Mouse (Mus musculus): ENCODE data around the gene Rac1. TPM values are rescaled to one million over a fixed set of nuclear protein-coding genes. Genes with fewer than 3 reads are reported as not detected.
"Not testable (repeated sequence)": the region's sequence is repeated elsewhere in the genome, so short reads cannot be mapped to it uniquely, and the experiment has no call there.

Rac1 gene
- polyA plus RNA-seq (2014; fragmentation: Nextera tagmentation; extraction: Ambion mirVana): 468 and 518 TPM in 2 replicates

- H3K9ac ChIP-seq (replicated peaks; ENCODE audit: low read depth, low read length): peak within 1 kb of the TSS; percentile 100
- under 1% methylated on average over 98 of the region's 105 CpGs for WGBS
- ATAC-seq (ENCODE audit: insufficient number of reproducible peaks, insufficient read depth, low FRiP score, low read depth): peak; percentile 95
Measured at GRCm38 (mm10) chr5:143527486-143528307, at the start of gene Rac1. Gene Rac1 (minus strand): TSS chr5:143528036.

GRCm38 (mm10) chr5:143574261-143575178, 46.7 kb upstream of the Rac1 start:
- no peaks in the 10 kb centered on the region for H3K36me3 ChIP-seq (ENCODE audit: control insufficient read depth, insufficient read depth, low read length)
- H3K9ac ChIP-seq (replicated peaks; ENCODE audit: low read depth, low read length): no peak overlapping the region
- peak overlapping the region; percentile 66; the same call in 1 of the 2 replicates for H3K27ac ChIP-seq (ENCODE audit: low read length)
- H3K4me3 ChIP-seq (ENCODE audit: low read depth, low read length): no peak overlapping the region
- no peaks in the 10 kb centered on the region for H3K27me3 ChIP-seq (ENCODE audit: control insufficient read depth, insufficient read depth, low read length)
- no peaks in the 10 kb centered on the region for H3K9me3 ChIP-seq (ENCODE audit: control insufficient read depth, low read depth, low read length)
- 0 out of 2 replicates have a peak, but pooled peaks cover 2% of the 10 kb centered on the region for H3K4me1 ChIP-seq (ENCODE audit: control insufficient read depth, insufficient read depth, low read length)
- 49% methylated on average over 19 of the region's 19 CpGs for WGBS
- peak; percentile 64 for ATAC-seq (ENCODE audit: insufficient number of reproducible peaks, insufficient read depth, low FRiP score, low read depth)
- no peak overlapping the region for H3K4me2 ChIP-seq (replicated peaks; ENCODE audit: low read depth, low read length)

More at GRCm38 (mm10) chr5:143527486-143528307, at the start of gene Rac1:
- H3K27ac ChIP-seq (ENCODE audit: low read length): peak within 1 kb of the TSS; percentile 99
- peak within 1 kb of the TSS; percentile 97 for H3K4me3 ChIP-seq (ENCODE audit: low read depth, low read length)
- no peaks in the 10 kb centered on the region for H3K27me3 ChIP-seq (ENCODE audit: control insufficient read depth, insufficient read depth, low read length)
- peaks cover 20% of the 10 kb centered on the region for H3K4me1 ChIP-seq (ENCODE audit: control insufficient read depth, insufficient read depth, low read length)
- H3K36me3 ChIP-seq (ENCODE audit: control insufficient read depth, insufficient read depth, low read length): no peaks in the 10 kb centered on the region
- H3K9me3 ChIP-seq (ENCODE audit: control insufficient read depth, low read depth, low read length): no peaks in the 10 kb centered on the region
- H3K4me2 ChIP-seq (replicated peaks; ENCODE audit: low read depth, low read length): peak within 1 kb of the TSS; percentile 79

GRCm38 (mm10) chr5:143573067-143573466, 45.2 kb upstream of the Rac1 start:
- Histone ChIP-seq H3K4me1 (ENCODE audit: control insufficient read depth, insufficient read depth, low read length) (0 out of 2 replicates have a peak, but pooled peaks cover 2% of the 10 kb centered on the region), H3K4me3 (ENCODE audit: low read depth, low read length) (no peak overlapping the region), H3K36me3 (ENCODE audit: control insufficient read depth, insufficient read depth, low read length) (no peaks in the 10 kb centered on the region), H3K27ac (ENCODE audit: low read length) (no peak overlapping the region), H3K27me3 (ENCODE audit: control insufficient read depth, insufficient read depth, low read length) (no peaks in the 10 kb centered on the region), H3K4me2 (replicated peaks; ENCODE audit: low read depth, low read length) (no peak overlapping the region), H3K9ac (replicated peaks; ENCODE audit: low read depth, low read length) (no peak overlapping the region), H3K9me3 (ENCODE audit: control insufficient read depth, low read depth, low read length) (no peaks in the 10 kb centered on the region)
- no peak for ATAC-seq (ENCODE audit: insufficient number of reproducible peaks, insufficient read depth, low FRiP score, low read depth)
- 90% methylated on average over 4 of the region's 4 CpGs for WGBS

- Histone ChIP-seq H3K27me3 (ENCODE audit: control insufficient read depth, insufficient read depth, low read length) (no peaks in the 10 kb centered on the region), H3K4me1 (ENCODE audit: control insufficient read depth, insufficient read depth, low read length) (0 out of 2 replicates have a peak, but pooled peaks cover 2% of the 10 kb centered on the region), H3K4me3 (ENCODE audit: low read depth, low read length) (no peak overlapping the region), H3K36me3 (ENCODE audit: control insufficient read depth, insufficient read depth, low read length) (no peaks in the 10 kb centered on the region), H3K27ac (ENCODE audit: low read length) (no peak overlapping the region), H3K9ac (replicated peaks; ENCODE audit: low read depth, low read length) (no peak overlapping the region), H3K4me2 (replicated peaks; ENCODE audit: low read depth, low read length) (no peak overlapping the region), H3K9me3 (ENCODE audit: control insufficient read depth, low read depth, low read length) (no peaks in the 10 kb centered on the region)
- 64% methylated on average over 5 of the region's 5 CpGs for WGBS
- ATAC-seq (ENCODE audit: insufficient number of reproducible peaks, insufficient read depth, low FRiP score, low read depth): no peak; the same call in 1 of the 2 replicates
Measured at GRCm38 (mm10) chr5:143572195-143572594, 44.4 kb upstream of the Rac1 start.

- WGBS: 20% methylated on average over 6 of the region's 6 CpGs
- no peaks in the 10 kb centered on the region for H3K4me1 ChIP-seq (ENCODE audit: control insufficient read depth, insufficient read depth, low read length)
- peaks cover 2% of the 10 kb centered on the region; the same call in 1 of the 2 replicates for H3K36me3 ChIP-seq (ENCODE audit: control insufficient read depth, insufficient read depth, low read length)
- H3K9ac ChIP-seq (replicated peaks; ENCODE audit: low read depth, low read length): no peak overlapping the region
- no peaks in the 10 kb centered on the region for H3K27me3 ChIP-seq (ENCODE audit: control insufficient read depth, insufficient read depth, low read length)
- H3K4me2 ChIP-seq (replicated peaks; ENCODE audit: low read depth, low read length): no peak overlapping the region
- no peak overlapping the region for H3K27ac ChIP-seq (ENCODE audit: low read length)
- no peak overlapping the region for H3K4me3 ChIP-seq (ENCODE audit: low read depth, low read length)
- H3K9me3 ChIP-seq (ENCODE audit: control insufficient read depth, low read depth, low read length): no peaks in the 10 kb centered on the region
- no peak for ATAC-seq (ENCODE audit: insufficient number of reproducible peaks, insufficient read depth, low FRiP score, low read depth)
Measured at GRCm38 (mm10) chr5:143567860-143568259, 40.0 kb upstream of the Rac1 start.

- 91% methylated on average over 5 of the region's 5 CpGs for WGBS
- H3K27ac ChIP-seq (ENCODE audit: low read length): no peak overlapping the region
- H3K27me3 ChIP-seq (ENCODE audit: control insufficient read depth, insufficient read depth, low read length): no peaks in the 10 kb centered on the region
- no peak overlapping the region for H3K4me3 ChIP-seq (ENCODE audit: low read depth, low read length)
- no peaks in the 10 kb centered on the region for H3K9me3 ChIP-seq (ENCODE audit: control insufficient read depth, low read depth, low read length)
- H3K4me2 ChIP-seq (replicated peaks; ENCODE audit: low read depth, low read length): no peak overlapping the region
- H3K4me1 ChIP-seq (ENCODE audit: control insufficient read depth, insufficient read depth, low read length): no peaks in the 10 kb centered on the region
- ATAC-seq (ENCODE audit: insufficient number of reproducible peaks, insufficient read depth, low FRiP score, low read depth): no peak
- peaks cover 2% of the 10 kb centered on the region; the same call in 1 of the 2 replicates for H3K36me3 ChIP-seq (ENCODE audit: control insufficient read depth, insufficient read depth, low read length)
- no peak overlapping the region for H3K9ac ChIP-seq (replicated peaks; ENCODE audit: low read depth, low read length)
Measured at GRCm38 (mm10) chr5:143567258-143567670, 39.4 kb upstream of the Rac1 start.

GRCm38 (mm10) chr5:143566804-143567203, 39.0 kb upstream of the Rac1 start:
- not testable (repeated sequence) for ATAC-seq (ENCODE audit: insufficient number of reproducible peaks, insufficient read depth, low FRiP score, low read depth); H3K4me3 ChIP-seq (ENCODE audit: low read depth, low read length); H3K36me3 ChIP-seq (ENCODE audit: control insufficient read depth, insufficient read depth, low read length); H3K27ac ChIP-seq (ENCODE audit: low read length); H3K9ac ChIP-seq (replicated peaks; ENCODE audit: low read depth, low read length); H3K9me3 ChIP-seq (ENCODE audit: control insufficient read depth, low read depth, low read length); H3K4me1 ChIP-seq (ENCODE audit: control insufficient read depth, insufficient read depth, low read length); H3K4me2 ChIP-seq (replicated peaks; ENCODE audit: low read depth, low read length); H3K27me3 ChIP-seq (ENCODE audit: control insufficient read depth, insufficient read depth, low read length)
- 85% methylated on average over 6 of the region's 6 CpGs for WGBS

GRCm38 (mm10) chr5:143561544-143562185, 33.8 kb upstream of the Rac1 start:
- H3K27ac ChIP-seq (ENCODE audit: low read length): no peak overlapping the region
- no peaks in the 10 kb centered on the region for H3K27me3 ChIP-seq (ENCODE audit: control insufficient read depth, insufficient read depth, low read length)
- no peak overlapping the region for H3K4me3 ChIP-seq (ENCODE audit: low read depth, low read length)
- no peaks in the 10 kb centered on the region for H3K4me1 ChIP-seq (ENCODE audit: control insufficient read depth, insufficient read depth, low read length)
- H3K36me3 ChIP-seq (ENCODE audit: control insufficient read depth, insufficient read depth, low read length): peaks cover 2% of the 10 kb centered on the region; the same call in 1 of the 2 replicates
- no peak overlapping the region for H3K9ac ChIP-seq (replicated peaks; ENCODE audit: low read depth, low read length)
- 83% methylated on average over 14 of the region's 14 CpGs for WGBS
- no peaks in the 10 kb centered on the region for H3K9me3 ChIP-seq (ENCODE audit: control insufficient read depth, low read depth, low read length)
- H3K4me2 ChIP-seq (replicated peaks; ENCODE audit: low read depth, low read length): no peak overlapping the region
- peak; percentile 75; the same call in 1 of the 2 replicates for ATAC-seq (ENCODE audit: insufficient number of reproducible peaks, insufficient read depth, low FRiP score, low read depth)

Data from stomach, embryonic 14.5 days (tissue).